Mouse (Mus musculus): ENCODE results near the gene Dvl2.

DNA sequence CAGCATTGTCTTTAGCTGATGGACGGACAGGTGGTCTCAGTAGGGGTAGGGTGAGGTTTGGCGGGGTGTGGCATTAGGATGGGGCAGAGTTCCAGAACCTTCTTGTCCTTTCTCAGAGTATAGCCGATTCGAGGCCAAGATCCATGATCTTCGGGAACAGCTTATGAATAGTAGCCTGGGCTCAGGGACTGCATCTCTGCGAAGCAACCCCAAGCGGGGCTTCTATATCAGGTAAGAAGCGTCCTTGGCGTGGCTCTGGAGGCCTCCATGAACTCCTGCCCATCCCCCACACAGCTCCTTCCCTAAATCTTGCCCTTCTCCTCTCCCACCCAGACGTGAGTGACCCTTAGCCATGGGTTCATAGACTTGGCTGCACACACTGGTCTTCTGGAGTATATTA is 39.2 kb downstream of the Dvl2 start:
- TF ChIP-seq CTCF (IDR thresholded peaks at IDR 0.05; ENCODE audit: borderline replicate concordance, extremely low read depth, insufficient read depth, insufficient read length) (no peak), POLR2A (IDR thresholded peaks at IDR 0.05; ENCODE audit: borderline replicate concordance, extremely low read depth, insufficient read depth, insufficient read length, poor library complexity, severe bottlenecking) (no peak)

All from brain, embryonic 14.5 days (tissue).